Mouse (Mus musculus): ENCODE measurements around the gene Srek1. TPM values are rescaled to one million over a fixed set of nuclear protein-coding genes. Genes with fewer than 3 reads are reported as not detected.

Srek1 gene
- total RNA-seq, 2 experiments from 2014 or later: 25.5 to 43.0 TPM

GRCm38 (mm10) chr13:103726872-103727271, 47.5 kb downstream of the Srek1 start:
- DNase-seq: no peak

GRCm38 (mm10) chr13:103711406-103712025, 62.9 kb downstream of the Srek1 start:
- DNase-seq: peak; percentile 24

GRCm38 (mm10) chr13:103710359-103710781, 64.0 kb downstream of the Srek1 start:
- DNase-seq: peak; percentile 45

- no peak for DNase-seq
These were observed 68.9 kb downstream of the Srek1 start for GRCm38 (mm10) chr13:103705436-103705978.

- DNase-seq: peak; percentile 20
These were observed 70.6 kb downstream of the Srek1 start for GRCm38 (mm10) chr13:103703833-103704232.

- DNase-seq: peak; percentile 86
These were observed 71.0 kb downstream of the Srek1 start for GRCm38 (mm10) chr13:103703386-103703785.

GRCm38 (mm10) chr13:103702266-103702665, 72.1 kb downstream of the Srek1 start:
- no peak for DNase-seq

GRCm38 (mm10) chr13:103700752-103701151, 73.7 kb downstream of the Srek1 start:
- DNase-seq: no peak

- DNase-seq: no peak
These were observed 76.4 kb downstream of the Srek1 start for GRCm38 (mm10) chr13:103697993-103698392.

GRCm38 (mm10) chr13:103696164-103696563, 78.2 kb downstream of the Srek1 start:
- peak; percentile 50 for DNase-seq

GRCm38 (mm10) chr13:103695456-103695855, 79.0 kb downstream of the Srek1 start:
- no peak for DNase-seq

Other genes starting within 250 kb of the Srek1 start
- gene Erbin, start 145.9 kb upstream of the Srek1 start, total RNA-seq (2021): 10 to 100 TPM; 60.3 to 61.9 TPM

Measured in gastrocnemius, postnatal 10 days (tissue).